Mouse (Mus musculus) myocyte (in vitro differentiated cells): ENCODE data around the gene Lsm2.

Experiments
- CEBPB ChIP-seq: IDR thresholded peaks from 2 replicates; pipeline ENCODE4 v1.6.1; 2011; ENCODE audit warnings: mild to moderate bottlenecking, moderate library complexity; ENCODE audit not compliant: poor library complexity, insufficient read depth, severe bottlenecking
- E2F4 ChIP-seq: IDR thresholded peaks from one replicate; pipeline ENCODE4 v1.6.1; 2011; ENCODE audit warnings: mild to moderate bottlenecking, control low read depth, moderate library complexity; ENCODE audit not compliant: insufficient read depth
- MAX ChIP-seq: IDR thresholded peaks from one replicate; pipeline ENCODE4 v1.6.1; 2011; ENCODE audit warnings: low read depth, mild to moderate bottlenecking, control low read depth
- MYOD1 ChIP-seq, 3 experiments: IDR thresholded peaks; one replicate each; pipeline ENCODE4 v1.6.1; 2011; ENCODE audit warnings: control low read depth in 2 of 3, low read depth in 2 of 3, mild to moderate bottlenecking in 2 of 3, moderate library complexity in 1 of 3; ENCODE audit not compliant: insufficient read length in 2 of 3, control insufficient read depth in 1 of 3
- MYOG ChIP-seq, 3 experiments: IDR thresholded peaks; one replicate each; pipeline ENCODE4 v1.6.1; 2011; ENCODE audit warnings: control low read depth in 2 of 3, low read depth in 2 of 3, mild to moderate bottlenecking in 2 of 3; ENCODE audit not compliant: insufficient read length in 2 of 3, control insufficient read depth in 1 of 3, insufficient read depth in 1 of 3
- POLR2A ChIP-seq: IDR thresholded peaks from one replicate; pipeline ENCODE4 v1.6.1; 2011; ENCODE audit warnings: low read depth, mild to moderate bottlenecking, control low read depth, moderate library complexity; ENCODE audit not compliant: insufficient read length
- POLR2AphosphoS2 ChIP-seq: IDR thresholded peaks from one replicate; pipeline ENCODE4 v1.6.1; 2011; ENCODE audit warnings: low read depth, control low read depth; ENCODE audit not compliant: insufficient read length
- REST ChIP-seq: IDR thresholded peaks from one replicate; pipeline ENCODE4 v1.6.1; 2011; ENCODE audit warnings: mild to moderate bottlenecking, control low read depth, moderate library complexity; ENCODE audit not compliant: insufficient read depth, insufficient read length
- SRF ChIP-seq: IDR thresholded peaks from one replicate; pipeline ENCODE4 v1.6.1; 2011; ENCODE audit warnings: low read depth; ENCODE audit not compliant: control insufficient read depth, insufficient read length
- TCF12 ChIP-seq: IDR thresholded peaks from one replicate; pipeline ENCODE4 v1.6.1; 2011; ENCODE audit warnings: mild to moderate bottlenecking, control low read depth; ENCODE audit not compliant: poor library complexity, insufficient read depth, severe bottlenecking
- USF1 ChIP-seq: IDR thresholded peaks from one replicate; pipeline ENCODE4 v1.6.1; 2011; ENCODE audit warnings: low read depth, mild to moderate bottlenecking, control low read depth, moderate library complexity

- TF ChIP-seq POLR2A (no peak), USF1 (no peak), TCF12 (no peak), E2F4 (no peak), MAX (no peak), CEBPB (no peak), MYOG (IDR thresholded peaks at IDR 0.05; ENCODE audit: control insufficient read depth in 1 of 3, insufficient read depth in 1 of 3, insufficient read length in 2 of 3, low read depth in 2 of 3) (no peak), SRF (no peak), POLR2AphosphoS2 (no peak), MYOD1 (IDR thresholded peaks at IDR 0.05; ENCODE audit: control insufficient read depth in 1 of 3, insufficient read length in 2 of 3, low read depth in 2 of 3) (no peak), REST (no peak)
These were observed 18.8 kb upstream of the Lsm2 start for GRCm38 (mm10) chr17:34962841-34963240.
